Mouse (Mus musculus): Measurements from ENCODE around the gene Sim2.
A peak's percentile ranks its signal among the peaks of the same experiment; 100 is the strongest.

Gene Sim2

DNA sequence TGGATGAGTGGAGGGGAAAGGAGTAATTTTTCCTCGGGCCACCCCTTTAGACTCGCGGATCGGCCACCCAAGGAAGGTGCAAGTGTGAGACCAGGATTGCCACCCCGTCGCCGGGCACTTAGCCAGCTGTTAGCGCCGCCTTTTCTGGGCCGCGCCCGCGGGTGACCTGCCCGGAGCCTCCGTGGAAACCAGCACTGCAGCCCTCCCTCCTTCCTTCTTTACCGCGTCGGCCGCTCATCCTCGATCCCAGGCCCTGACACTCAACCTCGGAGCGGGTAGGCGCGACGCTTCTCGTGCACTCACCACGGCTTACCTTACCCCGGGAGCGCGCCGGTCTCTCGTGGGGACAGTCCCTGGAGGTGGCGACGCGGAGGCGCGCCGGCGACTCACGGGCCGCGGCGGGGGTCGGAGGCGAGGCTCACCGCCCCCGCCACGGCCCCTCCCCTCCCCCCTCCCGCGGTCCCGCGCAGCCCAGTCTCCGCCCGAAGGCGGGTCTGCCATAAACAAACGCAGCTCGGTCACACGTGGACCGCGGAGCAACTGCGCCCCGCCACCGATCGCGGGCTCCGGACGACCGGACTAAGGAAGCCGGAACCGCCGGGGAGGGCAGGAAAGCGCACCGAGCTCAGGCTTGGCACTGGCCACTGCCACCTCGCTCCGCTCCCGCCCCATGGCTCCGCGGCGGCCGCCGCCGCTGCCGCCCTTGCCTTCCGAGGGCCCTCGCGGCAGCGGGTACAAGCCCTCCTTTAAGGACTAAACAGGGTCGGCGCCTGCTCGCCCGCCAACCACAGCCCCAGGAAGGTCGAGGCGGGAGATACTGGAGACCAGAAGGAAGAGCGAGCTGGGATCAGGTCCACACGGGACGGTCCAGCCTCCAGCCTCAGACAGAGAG, at the start of gene Sim2:
Gene Sim2 (plus strand): TSS at position 221 of the 892 bp plus-strand sequence.
- DNase-seq, result peak; percentile 58

DNA sequence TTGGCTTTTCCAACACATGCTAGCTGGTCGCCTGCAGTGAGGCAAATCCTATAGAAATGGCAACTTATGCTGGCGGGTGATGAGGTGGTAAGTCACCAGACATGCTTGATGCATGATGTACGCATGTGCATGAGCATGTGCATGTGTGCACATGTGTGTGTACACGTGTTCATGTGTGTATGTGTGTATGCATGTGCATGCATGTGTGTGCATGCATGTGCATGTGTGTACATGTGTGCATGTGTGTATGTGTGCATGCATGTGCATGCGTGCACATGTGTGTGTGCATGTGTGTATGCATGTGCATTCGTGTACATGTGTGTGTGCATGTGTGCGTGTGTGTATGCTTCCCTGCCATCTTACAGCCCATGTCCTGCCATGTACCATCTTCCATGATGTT, 47.5 kb upstream of the Sim2 start:
- no peak for DNase-seq

DNA sequence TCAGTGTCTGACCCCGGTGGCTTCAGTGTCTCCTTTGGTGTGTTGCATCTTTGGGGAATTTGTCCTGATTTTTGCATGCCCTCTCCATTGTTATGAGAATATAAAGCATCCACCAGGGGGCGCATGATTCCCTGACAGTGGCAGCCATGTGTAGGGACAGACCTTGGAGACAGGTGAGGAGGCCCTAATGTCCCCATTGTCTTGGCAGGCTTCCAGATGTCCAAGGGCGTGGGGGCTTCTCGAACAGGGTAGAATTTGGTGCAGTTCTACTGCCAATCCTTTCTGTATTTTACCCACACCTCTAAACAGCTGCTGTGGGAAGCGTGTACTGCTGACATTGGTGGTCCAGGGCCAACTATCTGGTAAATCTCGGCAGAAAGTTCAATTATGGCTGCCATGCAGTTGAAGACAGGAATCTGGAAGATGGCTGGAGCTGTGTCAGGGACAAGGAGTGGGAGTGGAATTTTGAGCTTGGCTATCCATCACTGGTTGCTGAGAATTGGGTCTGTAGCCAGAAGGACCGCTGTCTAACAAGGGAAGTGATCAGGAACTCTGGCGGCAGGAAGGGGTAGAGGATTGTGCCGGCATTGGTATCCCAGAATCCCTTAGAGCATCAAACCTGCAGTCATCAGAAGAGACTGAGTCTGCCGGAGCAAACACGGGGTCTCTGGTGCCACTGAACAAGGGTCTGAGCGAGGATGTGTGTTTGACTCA, 46.3 kb upstream of the Sim2 start:
- DNase-seq, result peak; percentile 73

DNA sequence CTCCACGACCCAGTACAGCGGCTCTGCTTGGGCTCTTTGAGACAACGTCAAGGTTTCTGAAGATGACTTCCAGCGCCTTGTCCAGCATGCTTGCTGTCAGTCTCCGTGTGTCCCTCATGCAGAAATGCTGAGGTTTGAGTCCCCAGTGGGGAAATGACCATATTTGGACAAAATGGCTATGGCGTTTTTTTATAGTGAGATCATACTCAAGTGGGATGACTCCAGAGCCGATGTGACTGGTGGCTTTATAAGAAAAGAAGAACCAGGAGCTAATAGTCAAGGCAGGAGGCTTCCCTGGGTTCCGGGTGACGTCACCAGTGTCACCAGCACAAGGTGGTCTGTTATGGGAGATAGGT, 45.8 kb upstream of the Sim2 start:
- no peak for DNase-seq

DNA sequence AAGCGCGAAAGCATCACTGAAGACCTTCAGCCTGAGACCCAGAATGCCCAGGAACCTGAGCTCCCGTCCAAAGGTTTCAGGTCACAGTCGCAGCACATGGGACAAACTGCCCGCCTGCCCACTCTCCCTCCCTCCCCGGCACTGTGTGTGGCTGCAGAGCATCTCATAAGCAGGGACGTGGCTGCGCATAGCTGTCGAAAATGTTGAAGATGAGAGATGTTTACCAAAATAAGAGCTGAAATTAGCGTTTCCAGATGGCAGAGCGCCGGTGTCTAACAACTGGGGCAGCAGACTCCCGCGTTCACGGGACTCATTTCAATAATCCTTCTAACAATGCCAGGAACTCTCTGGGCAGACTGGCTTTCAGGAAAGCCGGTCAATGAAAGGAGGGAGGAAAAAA, 44.2 kb upstream of the Sim2 start:
- DNase-seq, result peak; percentile 13

DNA sequence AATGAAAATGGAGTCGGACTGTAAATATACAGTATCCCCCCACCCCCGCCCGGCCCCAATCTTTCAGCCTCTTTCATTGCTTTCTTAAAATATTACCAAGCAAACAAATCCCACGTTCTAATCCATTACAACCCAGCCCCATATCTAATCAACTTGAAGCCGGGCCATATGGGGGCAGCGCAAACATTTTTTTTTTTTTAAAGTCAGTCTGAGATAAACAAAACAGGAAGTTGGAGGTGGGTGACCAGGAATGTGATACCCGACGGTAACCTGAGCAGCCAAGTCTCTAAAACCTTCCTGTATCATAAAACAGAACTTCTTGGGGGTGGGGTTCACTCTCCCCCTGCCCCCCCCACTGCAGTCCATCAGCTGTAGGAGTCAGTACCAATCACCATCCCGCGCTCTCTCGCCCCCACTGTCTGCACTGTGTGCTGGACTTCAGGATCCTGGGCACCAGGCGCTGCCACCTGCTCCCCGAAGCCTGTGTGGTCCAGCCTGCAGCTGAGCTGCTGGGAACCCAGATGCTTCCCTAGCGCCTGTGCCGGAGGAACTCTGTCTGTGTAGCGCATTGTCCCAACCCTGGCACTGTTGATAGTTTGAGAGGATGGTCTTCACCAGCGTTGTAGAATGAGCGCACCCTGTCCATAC, 43.5 kb upstream of the Sim2 start:
- DNase-seq, result no peak

DNA sequence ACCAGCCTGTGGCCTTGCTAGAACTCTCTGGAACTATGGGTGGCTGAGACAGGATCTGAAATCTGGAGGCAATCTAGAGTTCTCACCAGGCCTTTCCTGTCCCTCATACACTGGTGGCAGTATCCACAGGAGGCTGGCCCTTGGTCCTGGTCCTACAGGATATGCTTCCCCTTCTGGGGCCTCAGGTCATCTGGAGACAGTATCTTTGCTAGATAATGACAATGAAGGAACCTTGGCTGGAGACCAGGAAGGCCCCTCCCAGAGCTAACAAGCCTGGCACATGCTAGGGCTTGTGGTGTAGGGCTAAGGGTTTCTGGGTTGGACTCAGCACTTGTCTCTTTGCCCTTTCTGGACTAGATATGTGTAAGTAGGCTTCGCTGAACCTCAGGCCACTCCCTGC, 40.9 kb upstream of the Sim2 start:
- DNase-seq, result no peak

DNA sequence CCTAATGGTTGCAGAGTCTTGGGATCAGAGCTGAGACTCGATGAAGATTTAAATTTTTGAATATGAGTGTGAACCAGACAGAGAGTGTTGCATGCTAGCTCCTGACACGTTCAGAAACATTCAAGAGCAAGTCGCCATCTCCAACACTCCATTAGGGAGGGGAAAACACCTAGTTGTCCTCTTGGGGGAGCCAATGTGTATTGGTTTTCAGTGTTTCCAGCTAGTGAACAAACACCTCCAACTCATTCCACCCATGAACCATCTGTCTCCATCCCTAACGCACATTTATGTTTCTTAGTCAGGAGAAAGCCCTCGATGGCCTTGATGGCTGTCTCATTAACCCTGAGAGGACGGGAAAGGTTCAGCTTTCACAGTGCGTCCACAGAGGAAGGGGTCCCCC, 39.7 kb upstream of the Sim2 start:
- no peak for DNase-seq

DNA sequence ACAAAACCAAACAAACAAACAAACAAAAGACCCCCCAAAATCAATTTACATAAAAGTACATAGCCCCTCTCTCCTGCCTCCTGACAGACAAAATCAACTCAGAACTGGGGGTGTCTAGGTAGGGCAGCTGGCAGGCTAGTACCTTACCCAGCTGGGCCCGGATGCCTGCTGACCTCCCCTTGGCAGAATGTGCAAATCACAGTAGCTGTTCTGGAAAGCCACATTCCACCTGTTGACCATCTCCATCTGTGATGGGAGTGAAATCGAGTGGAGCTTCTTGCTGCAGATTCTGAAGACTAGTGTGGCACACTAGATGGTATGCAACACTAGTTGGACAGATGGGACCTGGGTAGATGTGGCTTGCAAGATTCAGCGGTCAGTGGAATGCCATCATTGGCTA, 34.4 kb upstream of the Sim2 start:
- DNase-seq, result no peak

DNA sequence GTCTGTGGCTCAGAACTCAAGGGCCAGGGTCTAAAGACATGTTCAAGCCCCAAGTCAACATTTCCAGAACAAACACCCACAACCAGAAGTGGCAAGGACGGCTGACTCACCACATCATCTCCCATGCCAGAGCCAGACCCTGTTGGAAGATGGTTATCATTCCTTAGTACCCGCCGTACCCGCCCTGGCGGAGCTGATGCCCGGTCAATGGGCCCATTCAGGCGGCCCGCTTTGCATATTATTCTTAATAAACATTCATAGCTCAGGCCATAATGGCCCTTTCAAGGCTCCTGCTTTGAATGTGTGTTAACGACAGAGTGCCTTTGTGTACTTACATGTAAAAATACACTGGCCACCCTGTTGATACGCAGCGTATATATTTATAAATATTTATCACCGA, 29.6 kb upstream of the Sim2 start:
- DNase-seq, result no peak

DNA sequence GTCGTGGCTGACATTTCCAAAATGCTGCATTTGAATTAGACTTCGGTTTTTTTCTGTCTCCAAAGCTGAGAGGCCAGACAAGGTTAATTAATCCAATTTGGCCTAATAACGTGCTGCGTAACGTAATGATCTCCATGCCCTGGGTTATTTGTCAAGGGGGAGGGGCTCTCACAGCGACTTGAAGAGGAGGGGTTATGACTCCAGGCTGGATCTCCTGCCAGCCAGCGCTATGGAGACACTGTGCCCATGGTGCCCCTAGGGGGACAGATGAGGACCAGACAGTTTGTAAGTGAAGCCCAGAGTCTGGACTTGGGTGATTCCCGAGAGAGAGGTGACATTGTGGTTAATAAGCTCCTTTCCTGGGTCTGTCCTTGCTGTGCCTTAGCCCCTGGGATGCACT, 29.2 kb upstream of the Sim2 start:
- no peak for DNase-seq

DNA sequence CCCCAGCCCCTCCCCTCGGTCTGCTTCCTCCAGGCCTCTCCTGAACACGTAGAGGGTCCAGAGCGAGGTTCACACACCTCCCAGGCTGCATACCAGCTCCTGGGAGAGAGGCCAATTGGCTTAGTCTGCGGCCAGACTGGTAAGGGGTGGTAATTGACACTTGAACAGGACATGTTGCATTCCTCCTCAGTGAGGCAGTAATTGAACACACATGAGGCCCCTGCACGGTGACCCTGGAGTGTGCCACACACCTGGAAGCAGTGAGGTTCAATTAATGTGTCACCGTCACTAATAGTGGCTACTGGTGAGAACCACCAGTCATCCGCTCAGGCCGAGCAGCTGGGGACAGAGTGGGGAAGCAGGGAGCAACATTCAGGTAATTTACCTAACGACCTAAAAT, 24.9 kb upstream of the Sim2 start:
- DNase-seq, result peak; percentile 32

DNA sequence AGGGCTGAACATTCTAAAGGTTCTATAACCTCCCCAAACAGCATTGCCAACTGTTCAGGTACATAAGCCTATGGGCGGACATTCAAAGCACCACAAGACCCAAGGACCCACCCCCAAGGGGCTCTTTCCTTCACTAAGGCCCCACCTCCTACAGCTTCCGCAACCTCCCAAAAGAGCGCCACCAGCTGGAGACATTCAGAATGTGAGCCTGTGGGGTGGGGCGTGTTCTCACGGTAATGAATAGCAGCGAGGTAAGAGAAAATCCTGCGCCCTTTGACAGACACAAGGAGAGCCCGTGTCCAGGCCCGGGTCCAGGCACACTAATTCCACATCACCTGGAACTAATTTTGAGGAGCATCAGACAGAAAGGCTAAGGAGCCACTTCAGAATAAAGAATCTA, 20.5 kb upstream of the Sim2 start:
- no peak for DNase-seq

DNA sequence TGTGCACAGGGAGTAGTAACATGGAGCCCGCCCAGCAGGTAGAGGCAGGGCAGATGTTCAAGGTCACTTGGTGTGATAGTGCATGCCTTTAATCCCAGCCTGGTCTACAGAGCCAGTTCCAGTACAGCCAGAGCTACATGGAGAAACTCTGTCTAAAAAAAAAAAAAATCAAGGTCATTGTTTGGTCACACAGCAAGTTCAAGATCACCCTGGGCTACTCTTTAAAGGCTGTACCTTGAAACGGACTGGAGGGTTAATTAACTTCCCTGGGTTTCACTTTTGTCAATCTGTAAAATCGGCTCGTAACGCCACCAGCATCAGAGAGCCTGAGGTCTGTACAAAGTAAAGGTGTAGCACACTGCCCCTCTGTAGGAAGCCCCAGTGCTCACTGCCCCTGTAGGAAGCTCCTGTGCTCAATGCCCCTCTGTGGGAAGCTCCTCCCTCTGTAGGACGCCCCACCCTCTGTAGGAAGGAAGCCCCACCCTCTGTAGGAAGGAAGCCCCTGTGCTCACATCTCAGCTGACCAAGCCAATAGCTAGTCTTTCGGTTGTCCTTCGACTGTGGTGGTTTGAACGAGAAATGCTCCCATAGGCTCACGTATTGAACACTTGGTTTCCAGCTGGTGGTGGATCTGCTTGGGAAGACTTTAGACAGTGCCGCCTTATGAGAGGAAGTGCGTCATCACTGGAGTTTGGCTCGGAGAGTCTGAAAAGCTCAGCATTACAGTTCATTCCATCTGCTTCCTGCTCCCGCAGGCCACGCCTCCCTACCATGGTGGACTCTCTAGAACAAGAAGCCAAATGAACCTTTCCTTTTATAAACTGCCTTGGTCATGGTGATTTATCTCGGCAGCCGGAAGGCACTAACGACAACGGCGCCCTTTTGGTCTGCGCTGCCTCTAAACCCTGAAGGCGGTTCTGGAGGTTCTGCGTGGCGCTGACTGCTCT, 18.7 kb upstream of the Sim2 start:
- no peak for DNase-seq

DNA sequence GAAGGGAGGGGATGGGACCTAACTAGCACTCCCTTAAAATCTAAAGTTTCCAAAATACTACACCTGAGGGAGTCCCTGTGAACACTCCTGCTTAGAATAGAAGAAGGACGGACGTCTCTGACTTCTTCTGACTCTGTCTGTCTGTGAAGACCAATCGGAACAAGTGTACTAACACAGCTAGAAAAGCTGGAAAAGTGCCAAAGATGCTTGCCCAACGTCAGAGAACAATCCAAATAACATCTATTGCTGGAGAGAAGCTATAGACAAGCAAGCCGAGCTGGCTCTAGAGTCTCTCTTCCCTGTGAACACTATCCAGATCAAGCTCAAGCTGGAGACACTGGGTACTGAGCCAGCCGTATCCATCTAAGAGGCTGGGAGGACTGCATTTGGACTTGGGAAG, 18.0 kb upstream of the Sim2 start:
- no peak for DNase-seq

DNA sequence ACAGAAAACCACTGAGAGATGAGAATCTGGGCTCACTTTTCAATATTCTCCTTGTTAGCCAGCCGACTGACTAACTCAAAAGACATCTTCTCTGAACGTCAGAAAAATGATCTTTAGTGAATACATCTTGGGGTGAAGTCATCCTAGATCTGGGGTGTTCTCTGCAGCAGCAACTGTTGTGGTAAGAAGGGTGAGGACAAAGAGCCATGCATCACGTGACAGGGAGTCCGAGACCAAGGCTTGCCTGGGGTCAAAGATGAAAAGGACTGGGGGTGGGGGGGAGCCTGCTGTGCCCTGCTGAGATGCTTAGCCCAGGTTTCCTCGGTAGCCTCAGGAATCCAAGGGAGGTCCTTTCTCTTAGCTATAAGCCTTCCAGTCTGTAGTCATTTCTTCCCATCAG, 17.5 kb upstream of the Sim2 start:
- no peak for DNase-seq

DNA sequence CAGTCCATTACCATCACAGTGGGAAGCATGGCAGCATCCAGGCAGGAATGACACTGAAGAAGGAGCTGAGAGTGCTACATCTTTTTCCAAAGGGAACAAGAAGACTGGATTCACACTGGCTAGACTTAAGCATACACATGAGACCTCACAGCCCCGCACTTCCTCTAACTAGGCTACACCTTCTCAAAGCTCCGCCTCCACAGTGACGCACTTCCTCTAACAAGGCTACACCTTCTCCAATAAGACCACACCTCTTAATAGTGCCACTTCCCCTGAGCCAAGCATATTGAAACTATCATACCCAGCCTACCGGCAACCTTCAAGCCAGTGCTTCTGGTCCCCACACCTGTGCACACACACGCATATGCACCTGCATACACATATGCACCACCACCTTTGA, 15.7 kb upstream of the Sim2 start:
- DNase-seq, result no peak

DNA sequence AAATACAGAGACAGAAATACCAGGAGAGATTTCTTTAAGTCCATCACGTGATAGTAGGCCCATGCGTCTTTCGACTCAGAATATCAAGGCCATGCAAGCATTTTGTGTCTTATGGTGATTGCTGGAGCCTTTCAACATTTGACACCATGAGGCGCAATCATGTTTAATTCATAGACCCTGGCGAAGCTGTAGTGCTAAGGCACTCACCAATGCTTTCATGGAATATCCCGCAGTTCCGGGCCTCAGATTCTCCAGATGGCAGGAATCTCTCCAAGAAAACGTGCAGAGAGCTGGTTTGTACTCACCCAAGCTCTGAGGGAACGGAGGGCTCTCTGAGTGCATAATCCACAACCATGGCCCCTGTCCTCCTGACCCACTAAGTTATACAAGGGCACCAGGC, 13.8 kb upstream of the Sim2 start:
- DNase-seq, result no peak

DNA sequence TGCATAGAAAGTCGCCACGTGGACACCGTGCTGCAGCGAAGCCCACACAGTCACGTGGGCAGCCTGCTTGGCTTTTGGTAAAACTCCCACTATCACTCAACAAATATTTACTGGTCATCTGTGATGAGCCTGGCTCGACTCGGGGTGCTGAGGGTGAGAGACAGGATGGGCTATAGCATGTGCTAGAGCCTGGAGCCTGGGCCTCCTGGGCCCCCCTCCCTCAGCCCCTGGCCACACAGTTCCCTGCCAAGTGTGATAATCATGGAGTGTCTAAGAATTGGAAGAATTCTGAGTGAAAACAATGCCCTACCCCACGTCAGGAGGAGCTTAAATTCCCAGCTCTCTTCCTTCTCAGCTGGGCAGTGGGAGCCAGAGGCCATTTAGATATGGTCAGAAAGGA, 13.3 kb upstream of the Sim2 start:
- no peak for DNase-seq

DNA sequence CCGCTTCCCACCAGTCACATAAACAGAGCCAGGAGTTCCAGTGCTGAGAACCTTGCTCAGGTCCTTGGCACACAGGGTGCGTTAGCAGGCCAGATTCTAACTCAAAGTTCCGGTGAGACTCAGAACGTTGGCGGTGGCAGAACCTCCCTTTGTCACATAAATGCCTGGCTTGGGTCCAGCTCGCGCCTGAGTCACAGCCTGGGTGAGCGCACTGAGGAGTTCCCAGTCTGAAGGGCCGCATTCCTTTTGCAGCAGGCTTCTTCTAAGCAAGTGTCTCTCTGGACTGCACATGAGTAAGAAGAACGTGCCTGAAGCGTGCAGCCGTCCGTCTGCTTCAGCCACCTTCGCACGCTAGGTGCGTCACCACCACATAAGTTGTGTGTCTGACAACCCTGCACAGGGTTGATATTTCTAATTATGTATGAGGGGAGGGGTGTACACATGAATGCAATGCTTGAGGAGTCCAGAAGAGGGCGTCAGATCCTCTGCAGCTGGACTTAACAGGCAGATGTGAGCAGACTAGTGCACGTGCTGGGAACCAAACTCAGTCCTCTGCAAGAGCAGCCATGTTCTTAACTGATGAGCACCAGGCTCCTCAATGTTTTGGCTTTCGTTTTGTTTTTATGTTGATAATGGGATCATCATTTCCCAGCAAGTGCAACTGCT, 9.2 kb upstream of the Sim2 start:
- DNase-seq, result peak; percentile 61

DNA sequence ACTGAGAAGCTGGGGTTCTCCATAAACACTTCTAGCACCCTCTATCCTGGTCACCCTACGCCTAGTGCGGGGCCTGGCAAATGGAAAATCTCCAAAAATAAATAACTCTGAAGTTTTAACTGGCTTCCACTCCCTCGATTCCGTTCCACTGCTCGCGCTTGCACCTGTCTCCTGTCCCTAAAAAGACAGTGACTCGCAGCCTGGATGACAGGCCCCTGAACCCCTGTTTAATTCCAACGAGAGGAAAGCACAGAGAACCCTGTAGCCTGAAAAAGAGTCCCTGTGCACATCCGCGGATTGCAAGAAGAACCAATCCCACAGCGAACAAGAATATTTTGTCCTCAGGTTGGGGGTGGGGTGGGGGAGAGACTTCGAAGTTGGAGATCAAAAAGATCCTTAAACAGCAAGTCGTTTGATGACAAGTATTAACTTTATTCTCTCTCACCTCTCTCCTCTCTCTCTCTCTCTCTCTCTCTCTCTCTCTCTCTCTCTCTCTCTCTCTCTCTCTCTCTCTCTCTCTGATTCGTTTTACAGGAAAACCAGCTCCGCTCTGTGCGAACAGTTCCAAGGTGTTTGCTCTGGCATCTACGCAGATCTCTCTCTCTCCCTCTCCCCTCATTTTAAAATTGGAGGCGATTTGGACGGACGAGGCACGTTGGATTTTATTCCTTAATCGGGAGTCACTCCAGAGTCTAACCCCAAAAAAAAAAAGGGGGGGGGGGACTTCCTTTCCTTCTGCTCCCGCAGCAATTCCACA, 6.2 kb upstream of the Sim2 start:
- DNase-seq, result no peak
